Mouse (Mus musculus) midbrain, embryonic 15.5 days (tissue): ENCODE measurements at regions not wholly inside any gene's neighbourhood (a gene's known extent, or its start where the extent isn't known, plus 50 kb on each side); places are given as distances from the start of the nearest gene placed in this dataset.

ENCODE experiments used
- ATAC-seq: fragments of 200-750 bp; cut with Nextera tagmentation; replicated peaks from 2 replicates; pipeline ENCODE4 v1.8.0; 2017; ENCODE audit warnings: moderate TSS enrichment
- H3K27ac ChIP-seq: fragments of 300-500 bp; sonication (generic); 2 replicates; pipeline ENCODE4 v1.5.1; 2015; ENCODE audit warnings: mild to moderate bottlenecking, inconsistent platforms
- H3K27me3 ChIP-seq: fragments of 300-500 bp; sonication (generic); replicated peaks from 2 replicates; pipeline ENCODE4 v1.6.1; 2015; ENCODE audit warnings: inconsistent platforms
- H3K36me3 ChIP-seq: fragments of 300-500 bp; sonication (generic); replicated peaks from 2 replicates; pipeline ENCODE4 v1.6.1; 2015; ENCODE audit warnings: inconsistent platforms
- H3K4me1 ChIP-seq: fragments of 300-500 bp; sonication (generic); 2 replicates; pipeline ENCODE4 v1.6.1; 2015; ENCODE audit warnings: inconsistent platforms
- H3K4me2 ChIP-seq: fragments of 300-500 bp; sonication (generic); 2 replicates; pipeline ENCODE4 v1.6.1; 2015; ENCODE audit warnings: inconsistent platforms, mild to moderate bottlenecking, moderate library complexity
- H3K4me3 ChIP-seq: fragments of 300-500 bp; sonication (generic); 2 replicates; pipeline ENCODE4 v1.5.1; 2015; ENCODE audit warnings: mild to moderate bottlenecking, inconsistent platforms
- H3K9ac ChIP-seq: fragments of 300-500 bp; sonication (generic); 2 replicates; pipeline ENCODE4 v1.6.1; 2015; ENCODE audit warnings: mild to moderate bottlenecking, inconsistent platforms
- H3K9me3 ChIP-seq: fragments of 300-500 bp; sonication (generic); 2 replicates; pipeline ENCODE4 v1.6.1; 2016; ENCODE audit warnings: inconsistent platforms
- WGBS: fragments of 180-500 bp; shearing (Covaris S2); methylation state at CpG from one replicate; pipeline ENCODE4 v1.1.7; 2015; ENCODE audit warnings: mixed read lengths; 5-methylcytosine and 5-hydroxymethylcytosine counted together

DNA sequence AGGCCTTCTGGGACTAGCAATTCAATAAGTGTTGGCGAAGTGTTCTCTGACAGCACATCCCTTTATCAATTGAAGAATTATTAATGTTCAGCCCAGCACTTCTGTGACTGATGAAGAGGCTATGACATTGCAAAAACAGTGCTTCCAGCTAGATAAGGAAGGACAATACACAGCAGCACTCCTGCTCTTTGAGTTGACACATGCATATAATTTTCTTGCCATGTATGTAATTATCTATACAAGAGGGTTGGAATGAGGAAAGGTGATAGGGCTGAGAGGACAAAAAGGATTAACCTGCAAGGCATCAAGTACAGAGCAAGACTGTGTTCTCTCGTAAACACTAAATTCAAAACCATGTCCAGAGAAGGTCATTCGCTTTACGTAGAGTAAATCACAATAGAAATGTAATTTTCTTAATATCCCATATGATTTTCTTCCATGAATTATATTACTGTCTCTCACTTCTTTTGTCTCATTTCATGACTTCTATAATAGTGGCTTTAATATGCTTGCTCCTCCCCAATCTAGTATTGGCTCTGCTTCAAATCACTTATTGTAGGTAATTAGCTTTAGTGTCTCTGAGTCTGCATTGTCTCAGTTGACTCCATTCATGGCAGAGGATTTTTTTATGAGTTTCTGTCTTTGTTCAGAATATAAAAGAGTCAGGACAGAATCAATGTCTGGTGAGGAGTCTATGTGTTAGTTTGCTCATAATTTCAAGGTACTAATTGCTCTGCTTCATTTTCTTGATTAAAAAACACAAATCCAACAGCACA lies 460.9 kb downstream of the Slco4c1 start:
- Histone ChIP-seq H3K27ac (no peak overlapping the region), H3K9ac (no peak overlapping the region), H3K27me3 (no peaks in the 10 kb centered on the region), H3K9me3 (no peaks in the 10 kb centered on the region), H3K4me3 (no peak overlapping the region), H3K4me1 (no peaks in the 10 kb centered on the region), H3K36me3 (no peaks in the 10 kb centered on the region), H3K4me2 (no peak overlapping the region)
- no peak for ATAC-seq
- 76% methylated on average over 4 of the region's 4 CpGs for WGBS

DNA sequence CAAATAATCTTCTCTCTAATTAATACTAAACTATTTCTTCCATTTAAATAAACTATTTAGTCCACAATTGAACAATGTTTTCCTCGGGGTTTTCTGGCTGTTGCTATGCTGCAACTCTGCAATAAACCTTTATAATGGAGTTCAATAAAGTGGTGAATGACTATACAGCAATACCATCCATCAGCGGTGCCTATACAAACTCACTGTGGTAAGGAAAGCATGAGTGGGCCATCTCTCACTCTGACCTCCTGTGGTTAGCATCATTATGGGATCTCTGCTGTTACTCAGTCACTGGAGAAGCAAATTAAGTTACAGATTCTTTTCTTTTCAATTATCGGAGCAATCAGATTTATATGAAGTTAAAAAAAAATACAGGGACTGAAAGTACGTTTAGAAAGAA lies 474.0 kb downstream of the Slco4c1 start:
- 83% methylated on average over 4 of the region's 4 CpGs for WGBS
- Histone ChIP-seq H3K9ac (no peak overlapping the region), H3K27ac (no peak overlapping the region), H3K9me3 (no peaks in the 10 kb centered on the region), H3K36me3 (no peaks in the 10 kb centered on the region), H3K4me3 (no peak overlapping the region), H3K4me2 (no peak overlapping the region), H3K4me1 (no peaks in the 10 kb centered on the region), H3K27me3 (no peaks in the 10 kb centered on the region)
- no peak for ATAC-seq

DNA sequence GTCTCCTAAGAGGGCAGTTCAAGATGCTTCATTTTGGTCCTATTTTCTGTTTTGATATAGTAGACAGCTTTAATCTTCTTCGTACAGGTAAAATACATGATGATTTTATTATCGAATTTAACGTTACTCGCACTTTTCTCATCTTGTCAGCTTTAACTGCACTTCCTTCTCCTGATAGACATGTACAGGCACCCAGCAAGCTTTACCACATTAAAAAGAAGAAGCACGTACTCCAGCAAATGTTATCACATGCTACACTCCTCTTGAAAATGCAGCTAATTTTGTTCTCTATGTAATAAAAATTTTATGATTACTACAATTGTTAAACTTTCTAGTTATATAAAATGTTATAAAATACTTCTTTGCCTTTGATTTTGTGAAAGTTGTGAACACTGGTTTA lies 483.6 kb downstream of the Slco4c1 start:
- no peak overlapping the region for H3K4me2 ChIP-seq
- no peaks in the 10 kb centered on the region for H3K4me1 ChIP-seq
- no peak overlapping the region for H3K9ac ChIP-seq
- no peak overlapping the region for H3K27ac ChIP-seq
- WGBS = 94% methylated on average over 5 of the region's 5 CpGs
- ATAC-seq = no peak
- no peaks in the 10 kb centered on the region for H3K9me3 ChIP-seq
- H3K27me3 ChIP-seq = no peaks in the 10 kb centered on the region
- H3K4me3 ChIP-seq = no peak overlapping the region
- H3K36me3 ChIP-seq = no peaks in the 10 kb centered on the region

DNA sequence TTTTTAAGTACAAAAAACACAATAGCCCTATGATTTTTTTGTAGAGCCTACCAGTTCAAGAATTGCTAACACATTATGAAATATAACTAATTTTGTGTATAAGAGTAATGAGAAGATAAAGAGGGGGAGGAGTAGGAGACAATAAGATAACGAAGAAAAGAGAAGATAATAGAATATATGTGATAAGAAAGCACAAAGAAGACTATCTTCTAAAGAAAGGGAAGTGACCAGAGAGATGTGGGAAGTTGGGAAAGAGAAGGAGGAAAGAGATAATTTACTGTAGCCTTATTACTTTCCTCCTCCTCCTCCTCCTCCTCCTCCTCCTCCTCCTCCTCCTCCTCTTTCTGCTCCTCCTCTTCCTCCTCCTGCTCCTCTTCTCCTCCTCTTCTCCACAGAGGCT lies 486.1 kb downstream of the Slco4c1 start:
- 95% methylated on average over 1 of the region's 1 CpGs for WGBS
- H3K4me2 ChIP-seq = no peak overlapping the region

DNA sequence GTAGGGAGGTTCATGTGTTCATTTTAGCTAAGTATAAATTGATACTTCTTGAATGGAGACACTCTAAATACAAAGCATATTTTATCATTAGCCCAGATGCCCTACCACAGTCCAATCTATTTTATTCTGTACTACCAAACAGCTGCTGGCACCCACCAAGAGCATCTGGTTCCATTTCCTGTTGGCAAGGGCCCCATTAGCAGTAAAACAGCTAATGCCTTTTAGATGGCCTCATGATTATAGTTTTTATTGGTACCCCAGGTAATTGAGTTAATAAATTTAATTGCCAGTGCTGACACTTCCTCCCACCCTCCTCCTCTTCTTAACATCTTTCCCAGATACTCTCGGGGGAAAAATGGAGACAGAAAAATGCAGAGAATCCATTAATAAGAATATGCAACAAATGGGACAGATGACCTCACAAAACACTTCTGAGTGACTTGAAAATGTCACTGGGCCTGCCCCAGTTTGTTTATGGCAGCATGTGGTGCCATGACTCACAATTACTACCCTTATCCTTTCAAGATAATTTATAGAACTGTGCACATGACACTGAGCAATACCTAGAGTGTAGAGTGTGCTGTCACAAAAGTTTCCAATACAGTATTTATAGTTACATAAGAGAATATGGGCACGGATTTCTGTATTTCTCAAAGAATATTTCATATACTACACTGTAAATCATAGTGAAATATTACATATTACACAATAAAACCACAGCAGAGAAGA lies 509.1 kb downstream of the Slco4c1 start:
- Histone ChIP-seq H3K27me3 (no peaks in the 10 kb centered on the region), H3K4me2 (no peak overlapping the region), H3K27ac (no peak overlapping the region), H3K9ac (no peak overlapping the region), H3K36me3 (no peaks in the 10 kb centered on the region), H3K4me3 (no peak overlapping the region), H3K9me3 (no peaks in the 10 kb centered on the region), H3K4me1 (no peaks in the 10 kb centered on the region)
- ATAC-seq = no peak
- WGBS = 76% methylated on average over 2 of the region's 2 CpGs

More for the DNA sequence above, 486.1 kb downstream of the Slco4c1 start:
- no peaks in the 10 kb centered on the region for H3K9me3 ChIP-seq
- no peak for ATAC-seq
- no peak overlapping the region for H3K9ac ChIP-seq
- H3K27me3 ChIP-seq = no peaks in the 10 kb centered on the region
- H3K4me3 ChIP-seq = no peak overlapping the region
- H3K36me3 ChIP-seq = no peaks in the 10 kb centered on the region
- no peaks in the 10 kb centered on the region for H3K4me1 ChIP-seq
- H3K27ac ChIP-seq = no peak overlapping the region

DNA sequence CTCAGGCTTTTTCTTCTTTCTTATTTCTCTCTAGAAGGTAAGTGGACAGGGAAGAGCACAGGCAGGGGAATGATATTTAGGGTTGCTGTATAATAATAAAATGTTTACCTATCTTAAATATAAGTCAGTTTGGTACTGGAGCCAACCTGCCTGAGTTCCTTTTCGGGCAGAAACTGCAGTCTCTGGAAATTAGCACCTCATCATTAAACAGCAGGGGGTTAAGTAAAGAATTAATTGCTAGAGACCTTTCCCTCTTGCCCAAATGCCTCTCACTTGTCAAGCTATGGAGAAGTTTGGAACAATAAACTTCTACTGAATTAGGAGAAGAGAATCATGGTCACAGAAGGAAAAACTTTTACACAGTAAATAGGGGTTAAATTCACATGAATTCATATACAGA lies 524.7 kb downstream of the Slco4c1 start:
- no peak overlapping the region for H3K27ac ChIP-seq
- no peak for ATAC-seq

DNA sequence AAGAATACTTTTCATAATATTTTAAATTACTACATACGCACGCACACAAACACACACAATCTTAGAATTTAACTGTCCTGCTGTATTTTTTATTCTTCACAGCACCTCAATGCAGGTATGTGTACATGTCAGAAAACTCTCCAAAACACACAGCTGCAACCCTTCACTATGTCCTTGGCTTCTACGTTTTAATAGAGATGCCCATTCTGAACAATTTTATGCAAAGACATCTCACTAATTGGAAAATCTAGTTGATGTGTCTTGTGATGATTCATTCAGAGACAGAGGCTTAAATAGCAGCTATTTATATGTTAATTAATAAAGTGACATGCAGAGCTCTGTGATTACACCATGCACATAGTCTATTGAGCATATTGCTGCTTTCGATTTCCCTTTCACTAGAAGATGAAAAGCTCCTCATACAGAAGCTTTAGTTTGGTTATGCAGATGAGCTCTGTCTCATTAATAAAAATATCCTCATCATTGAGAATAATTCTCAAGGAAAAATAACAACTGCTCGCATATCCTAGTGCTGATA lies 525.4 kb downstream of the Slco4c1 start:
- no peaks in the 10 kb centered on the region for H3K9me3 ChIP-seq
- peak; percentile 89 for ATAC-seq
- no peak overlapping the region for H3K27ac ChIP-seq
- H3K36me3 ChIP-seq = no peaks in the 10 kb centered on the region
- no peaks in the 10 kb centered on the region for H3K27me3 ChIP-seq
- H3K4me2 ChIP-seq = no peak overlapping the region
- WGBS = 44% methylated on average over 5 of the region's 5 CpGs
- no peak overlapping the region for H3K4me3 ChIP-seq
- H3K4me1 ChIP-seq = 0 out of 2 replicates have a peak, but pooled peaks cover 3% of the 10 kb centered on the region
- H3K9ac ChIP-seq = no peak overlapping the region

More for the DNA sequence above, 524.7 kb downstream of the Slco4c1 start:
- no peaks in the 10 kb centered on the region for H3K36me3 ChIP-seq
- no peak overlapping the region for H3K4me3 ChIP-seq
- H3K9ac ChIP-seq = no peak overlapping the region
- H3K9me3 ChIP-seq = no peaks in the 10 kb centered on the region
- no peak overlapping the region for H3K4me2 ChIP-seq
- H3K4me1 ChIP-seq = 0 out of 2 replicates have a peak, but pooled peaks cover 3% of the 10 kb centered on the region
- 56% methylated on average over 1 of the region's 1 CpGs for WGBS
- no peaks in the 10 kb centered on the region for H3K27me3 ChIP-seq

DNA sequence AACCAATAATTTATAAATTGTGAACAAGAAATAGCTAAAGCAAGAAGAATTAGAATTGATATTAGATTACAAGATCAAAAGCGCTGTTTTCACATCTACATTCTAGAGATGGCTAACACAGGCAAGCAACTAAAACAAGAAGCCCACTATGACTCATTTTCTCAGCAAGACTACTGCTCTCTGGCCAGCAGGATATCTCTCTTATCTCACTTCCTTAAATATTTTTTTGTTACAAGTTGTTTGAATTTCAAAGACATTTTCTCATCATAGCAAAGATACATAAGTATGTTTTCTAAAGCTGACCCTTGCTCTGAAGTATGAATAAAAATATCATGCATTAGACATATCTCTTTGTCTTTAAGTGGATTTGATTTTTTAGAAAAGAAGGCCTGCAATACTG lies 556.2 kb downstream of the Slco4c1 start:
- H3K9ac ChIP-seq = no peak overlapping the region
- no peak overlapping the region for H3K4me2 ChIP-seq
- no peaks in the 10 kb centered on the region for H3K27me3 ChIP-seq
- H3K4me1 ChIP-seq = no peaks in the 10 kb centered on the region
- H3K27ac ChIP-seq = no peak overlapping the region
- H3K36me3 ChIP-seq = no peaks in the 10 kb centered on the region
- no peaks in the 10 kb centered on the region for H3K9me3 ChIP-seq
- 94% methylated on average over 1 of the region's 1 CpGs for WGBS
- H3K4me3 ChIP-seq = no peak overlapping the region
- ATAC-seq = no peak

DNA sequence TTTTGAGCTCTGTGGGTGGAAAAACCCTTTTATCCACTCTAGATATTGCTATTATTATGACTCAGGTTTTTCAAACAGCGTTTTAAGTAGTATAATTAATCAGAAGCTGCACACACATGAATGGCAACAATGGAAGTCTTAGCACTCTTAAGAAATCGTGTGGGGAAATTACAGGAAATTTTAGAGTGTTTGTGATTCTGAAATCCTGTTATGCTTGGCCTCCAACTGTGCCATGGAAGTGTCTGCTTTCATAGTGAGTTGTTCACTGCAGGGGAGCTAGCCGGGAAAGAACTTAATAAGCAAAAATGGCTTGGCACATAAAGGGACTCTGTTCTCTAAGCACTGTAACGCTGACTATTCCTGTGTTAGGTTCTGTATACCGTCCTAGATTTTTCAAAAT lies 570.7 kb downstream of the Slco4c1 start:
- peak; percentile 71 for ATAC-seq
- no peak overlapping the region for H3K4me2 ChIP-seq
- no peak overlapping the region for H3K4me3 ChIP-seq
- no peak overlapping the region for H3K9ac ChIP-seq
- no peaks in the 10 kb centered on the region for H3K4me1 ChIP-seq
- 30% methylated on average over 5 of the region's 5 CpGs for WGBS
- H3K36me3 ChIP-seq = no peaks in the 10 kb centered on the region
- no peaks in the 10 kb centered on the region for H3K27me3 ChIP-seq
- H3K9me3 ChIP-seq = no peaks in the 10 kb centered on the region
- no peak overlapping the region for H3K27ac ChIP-seq

DNA sequence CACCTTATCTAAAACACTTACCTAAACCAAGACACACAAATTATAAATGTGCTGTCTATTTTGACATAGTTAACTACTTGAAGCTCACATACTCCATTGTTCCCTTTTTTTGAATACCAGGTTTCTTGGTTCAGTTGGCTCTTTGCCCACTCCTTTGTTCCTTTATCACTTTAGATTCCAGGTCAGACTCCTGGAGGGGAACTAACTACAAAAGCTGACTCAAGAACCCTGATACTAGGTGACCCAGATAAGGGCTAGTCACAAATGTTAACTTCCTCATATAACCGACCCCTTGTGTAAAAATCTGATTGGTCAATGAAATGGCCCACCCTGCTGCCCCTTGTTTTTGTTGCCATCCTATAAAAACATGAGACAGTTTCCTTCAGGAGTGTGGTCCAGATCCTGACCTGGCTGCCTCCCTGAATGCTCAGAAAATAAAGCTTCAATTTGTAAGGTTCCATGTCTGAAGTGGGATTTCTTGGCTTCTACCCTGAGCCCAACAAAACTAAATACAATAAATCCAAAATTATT lies 593.9 kb downstream of the Slco4c1 start:
- H3K4me1 ChIP-seq = no peaks in the 10 kb centered on the region
- H3K27me3 ChIP-seq = no peaks in the 10 kb centered on the region
- no peaks in the 10 kb centered on the region for H3K36me3 ChIP-seq
- no peak for ATAC-seq
- no peaks in the 10 kb centered on the region for H3K9me3 ChIP-seq
- H3K9ac ChIP-seq = no peak overlapping the region
- no peak overlapping the region for H3K4me2 ChIP-seq
- no peak overlapping the region for H3K4me3 ChIP-seq
- WGBS = 89% methylated on average over 1 of the region's 1 CpGs
- H3K27ac ChIP-seq = no peak overlapping the region

DNA sequence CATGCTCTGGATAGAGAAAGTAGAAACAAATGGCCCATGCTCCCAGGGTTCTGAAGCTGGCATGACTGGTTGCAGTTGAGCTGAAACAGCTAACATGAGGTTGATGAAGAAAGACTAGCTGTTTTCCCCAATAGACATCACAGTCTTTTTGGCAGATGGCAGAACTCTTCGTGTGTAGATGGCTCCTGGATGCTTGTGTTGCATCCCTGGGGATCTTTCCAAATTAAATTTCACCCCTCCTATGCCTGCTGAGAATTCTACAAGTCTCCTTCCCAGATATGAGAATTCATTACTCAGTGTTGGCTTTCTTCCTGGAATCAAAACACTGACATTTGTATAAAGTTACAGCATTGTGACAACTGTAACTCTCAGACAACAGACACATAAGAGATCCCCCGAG lies 595.3 kb downstream of the Slco4c1 start:
- H3K9me3 ChIP-seq = no peaks in the 10 kb centered on the region
- no peak overlapping the region for H3K27ac ChIP-seq
- ATAC-seq = no peak
- no peaks in the 10 kb centered on the region for H3K36me3 ChIP-seq
- H3K4me2 ChIP-seq = no peak overlapping the region
- 63% methylated on average over 2 of the region's 2 CpGs for WGBS
- no peak overlapping the region for H3K4me3 ChIP-seq
- H3K27me3 ChIP-seq = no peaks in the 10 kb centered on the region
- H3K4me1 ChIP-seq = no peaks in the 10 kb centered on the region
- no peak overlapping the region for H3K9ac ChIP-seq
